Mouse (Mus musculus) liver, postnatal 0 days (tissue): ENCODE data around the gene Mcm8.

ENCODE experiments used
- CTCF ChIP-seq: sonication (generic); IDR thresholded peaks from 2 replicates; pipeline ENCODE4 v1.5.1; 2016; ENCODE audit warnings: antibody characterized with exemption, low read depth
- EP300 ChIP-seq: IDR thresholded peaks from 2 replicates; pipeline ENCODE4 v1.6.1; 2016; ENCODE audit warnings: antibody characterized with exemption, low read depth, mild to moderate bottlenecking

- no peak for TF ChIP-seq CTCF
- TF ChIP-seq EP300, result no peak
These were observed 51.6 kb downstream of the Mcm8 start for GRCm38 (mm10) chr2:132867521-132867920.
